8 mouse cellular contexts compared by ENCODE assay signal in the genomic region with DNA sequence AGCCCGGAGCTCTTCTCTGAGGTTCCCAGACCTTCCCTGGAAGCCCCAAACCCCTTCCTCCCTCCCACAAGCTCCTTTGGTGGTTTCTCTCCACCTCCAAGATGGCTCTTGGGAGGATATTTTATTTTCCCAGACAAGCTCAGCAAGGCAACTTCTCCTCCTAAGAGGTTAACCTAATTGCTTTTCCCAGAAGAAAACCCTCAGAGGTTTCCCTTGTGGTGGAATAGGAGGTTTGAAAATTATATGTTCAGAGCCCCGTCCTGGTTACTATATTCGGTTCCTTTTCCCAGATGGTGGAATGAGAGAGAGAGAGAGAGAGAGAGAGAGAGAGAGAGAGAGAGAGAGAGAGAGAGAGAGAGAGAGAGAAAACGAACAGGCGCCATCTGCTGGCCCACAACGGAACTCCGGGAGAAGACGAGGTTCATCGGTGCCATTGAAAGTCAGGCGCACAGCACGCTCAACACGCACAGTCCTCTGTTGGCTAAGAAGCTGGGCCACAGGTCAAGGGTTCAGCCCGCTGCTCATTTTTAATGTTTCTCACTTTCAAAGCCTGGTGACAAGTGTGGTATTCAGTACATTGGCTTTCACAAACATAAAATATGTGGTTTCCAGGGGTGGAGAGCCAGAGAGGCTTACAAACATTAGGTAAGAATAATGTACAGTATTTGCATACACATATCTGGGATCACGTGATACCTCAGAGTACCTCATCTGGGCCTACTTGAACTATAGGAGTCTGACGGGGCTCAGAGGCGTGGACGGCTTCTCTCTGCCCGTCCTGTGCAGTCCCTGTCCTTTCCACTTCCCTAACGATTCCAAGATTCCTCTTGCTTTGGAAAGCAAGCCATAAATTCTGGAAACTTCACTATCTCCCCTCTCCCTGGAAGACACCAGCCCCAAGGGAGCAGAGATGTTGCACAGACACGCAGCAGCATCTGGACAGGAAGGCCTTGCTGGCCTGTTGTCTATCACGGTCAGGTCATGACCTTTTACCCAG. TPM values are rescaled to one million over a fixed set of nuclear protein-coding genes. Genes with fewer than 3 reads are reported as not detected.
DNase-seq lines count a peak whose midpoint lies in the region; ATAC-seq lines count a peak whose summit lies in the region.

No protein-coding gene starts in this region.

- H3K4me3 ChIP-seq in forebrain, embryonic 14.5 days (ENCODE audit: low read depth, low read length) = no peak overlapping the region
- H3K4me3 ChIP-seq in hindbrain, embryonic 15.5 days = no peak overlapping the region
- no peak overlapping the region for H3K4me3 ChIP-seq in midbrain, embryonic 10.5 days

- H3K36me3 ChIP-seq in forebrain, embryonic 14.5 days (ENCODE audit: control insufficient read depth, insufficient read depth, low read length) = no peaks in the 10 kb centered on the region
- H3K36me3 ChIP-seq in hindbrain, embryonic 15.5 days = no peaks in the 10 kb centered on the region
- no peaks in the 10 kb centered on the region for H3K36me3 ChIP-seq in midbrain, embryonic 10.5 days

- no peaks in the 10 kb centered on the region for H3K4me1 ChIP-seq in forebrain, embryonic 14.5 days (ENCODE audit: control insufficient read depth, insufficient read depth, low read length)
- H3K4me1 ChIP-seq in hindbrain, embryonic 15.5 days (replicated peaks) = peaks cover 7% of the 10 kb centered on the region; the same call in 1 of the 2 replicates
- H3K4me1 ChIP-seq in midbrain, embryonic 10.5 days = peaks cover 28% of the 10 kb centered on the region

- intact Hi-C loops in left cerebral cortex, postnatal 4 days (cut with DNase I) = no loop called here

- no peak overlapping the region for H3K4me2 ChIP-seq in forebrain, embryonic 14.5 days (ENCODE audit: low read length)
- H3K4me2 ChIP-seq in hindbrain, embryonic 15.5 days = no peak overlapping the region

- no peaks in the 10 kb centered on the region for H3K27me3 ChIP-seq in forebrain, embryonic 14.5 days (replicated peaks; ENCODE audit: control insufficient read depth, insufficient read depth, low read length)
- H3K27me3 ChIP-seq in hindbrain, embryonic 15.5 days = no peaks in the 10 kb centered on the region
- no peaks in the 10 kb centered on the region for H3K27me3 ChIP-seq in midbrain, embryonic 10.5 days (ENCODE audit: low read depth, poor library complexity, severe bottlenecking)

- no peak overlapping the region; the same call in 1 of the 2 replicates for H3K27ac ChIP-seq in forebrain, embryonic 14.5 days (ENCODE audit: low read depth, low read length)
- H3K27ac ChIP-seq in hindbrain, embryonic 15.5 days (replicated peaks) = no peak overlapping the region
- H3K27ac ChIP-seq in midbrain, embryonic 10.5 days (replicated peaks) = peak overlapping the region; percentile 61

- 45% methylated on average over 21 of the region's 21 CpGs for WGBS in forebrain, embryonic 14.5 days
- 35% methylated on average over 21 of the region's 21 CpGs for WGBS in hindbrain, embryonic 15.5 days
- WGBS in midbrain, embryonic 10.5 days = 58% methylated on average over 21 of the region's 21 CpGs

- DNase-seq in left cerebral cortex, adult 18-20 months (ENCODE audit: low spot score in 2 of 2) = peak; percentile 68 to 74
- no peak for DNase-seq in left cerebral cortex, adult 11 months (ENCODE audit: low spot score)
- DNase-seq in c-Kit-positive CD71-positive TER-119-negative erythroid progenitor cells, embryonic 14.5 days (ENCODE audit: low read depth) = peak; percentile 53
- DNase-seq in forebrain, embryonic 14.5 days (ENCODE audit: low spot score) = peak; percentile 81
- DNase-seq in left cerebral cortex, postnatal 4 days = peak; percentile 74
- peak; percentile 77 for DNase-seq in midbrain, embryonic 10.5 days (ENCODE audit: low spot score)
- DNase-seq in spleen, postnatal 4 days (ENCODE audit: low spot score in 2 of 2) = peak; percentile 56 to 84

- H3K9ac ChIP-seq in forebrain, embryonic 14.5 days (ENCODE audit: low read length) = no peak overlapping the region
- no peak overlapping the region for H3K9ac ChIP-seq in hindbrain, embryonic 15.5 days

- peak; percentile 60 for ATAC-seq in forebrain, embryonic 14.5 days
- peak; percentile 57; the same call in 1 of the 2 replicates for ATAC-seq in hindbrain, embryonic 15.5 days (ENCODE audit: low FRiP score, low read depth)

- H3K9me3 ChIP-seq in forebrain, embryonic 14.5 days (replicated peaks; ENCODE audit: control insufficient read depth, low read length) = no peaks in the 10 kb centered on the region
- no peaks in the 10 kb centered on the region for H3K9me3 ChIP-seq in hindbrain, embryonic 15.5 days
- no peaks in the 10 kb centered on the region for H3K9me3 ChIP-seq in midbrain, embryonic 10.5 days (replicated peaks)

RNA-seq across cellular contexts. Expression of a gene that starts 33.7 kb away (rescaled TPM):
- 10 to 100 TPM; 43.0 to 53.8 TPM for total RNA-seq in left cerebral cortex, adult 18-20 months (2021)
- polyA plus RNA-seq in forebrain, embryonic 14.5 days (2014; fragmentation: Nextera tagmentation; extraction: Ambion mirVana) = 39.7 and 45.5 TPM in 2 replicates
- polyA plus RNA-seq in hindbrain, embryonic 15.5 days (2015; fragmentation: Nextera tagmentation; extraction: Ambion mirVana) = 46.1 and 55.4 TPM in 2 replicates
- 10 to 100 TPM; 47.2 to 54.4 TPM for total RNA-seq in left cerebral cortex, postnatal 4 days (2021)
- polyA plus RNA-seq in midbrain, embryonic 10.5 days (2016; fragmentation: Nextera tagmentation; extraction: Ambion mirVana) = 127 and 141 TPM in 2 replicates
